Mouse (Mus musculus): ENCODE measurements around the gene Btbd3. TPM values are rescaled to one million over a fixed set of nuclear protein-coding genes. Genes with fewer than 3 reads are reported as not detected.

Gene Btbd3
- polyA plus RNA-seq, 1 experiment from 2014 or later = 19.6 TPM

GRCm38 (mm10) chr2:138388591-138388990 is 132.2 kb downstream of the Btbd3 start:
- no peak for DNase-seq (ENCODE audit: low spot score)
- ATAC-seq (ENCODE audit: insufficient read depth, low FRiP score, low TSS enrichment) = no peak
- Histone ChIP-seq H3K36me3 (ENCODE audit: control insufficient read depth, insufficient read depth, low read length) (no peaks in the 10 kb centered on the region), H3K4me2 (ENCODE audit: low read depth) (no peak overlapping the region), H3K27me3 (ENCODE audit: control insufficient read depth, insufficient read depth, low read length) (no peaks in the 10 kb centered on the region), H3K9me3 (ENCODE audit: control insufficient read depth, low read length) (no peaks in the 10 kb centered on the region), H3K9ac (ENCODE audit: low read length) (no peak overlapping the region), H3K4me1 (ENCODE audit: control insufficient read depth, insufficient read depth, low read length) (no peaks in the 10 kb centered on the region), H3K4me3 (ENCODE audit: low read depth, low read length) (no peak overlapping the region), H3K27ac (ENCODE audit: low read depth, low read length) (no peak overlapping the region)
- WGBS = 76% methylated on average over 1 of the region's 1 CpGs

GRCm38 (mm10) chr2:138403046-138403445 is 146.7 kb downstream of the Btbd3 start:
- DNase-seq (ENCODE audit: low spot score) (no peak), ATAC-seq (ENCODE audit: insufficient read depth, low FRiP score, low TSS enrichment) (no peak)
- no peaks in the 10 kb centered on the region for H3K36me3 ChIP-seq (ENCODE audit: control insufficient read depth, insufficient read depth, low read length)
- WGBS = 75% methylated on average over 5 of the region's 5 CpGs
- no peaks in the 10 kb centered on the region for H3K9me3 ChIP-seq (ENCODE audit: control insufficient read depth, low read length)
- no peaks in the 10 kb centered on the region; the same call in 1 of the 2 replicates for H3K4me1 ChIP-seq (ENCODE audit: control insufficient read depth, insufficient read depth, low read length)
- H3K9ac ChIP-seq (ENCODE audit: low read length) = no peak overlapping the region
- H3K4me3 ChIP-seq (ENCODE audit: low read depth, low read length) = no peak overlapping the region
- H3K4me2 ChIP-seq (ENCODE audit: low read depth) = no peak overlapping the region
- H3K27me3 ChIP-seq (ENCODE audit: control insufficient read depth, insufficient read depth, low read length) = no peaks in the 10 kb centered on the region
- H3K27ac ChIP-seq (ENCODE audit: low read depth, low read length) = no peak overlapping the region

GRCm38 (mm10) chr2:138405753-138406528 is 149.6 kb downstream of the Btbd3 start:
- 6% methylated on average over 4 of the region's 4 CpGs for WGBS
- no peaks in the 10 kb centered on the region for H3K9me3 ChIP-seq (ENCODE audit: control insufficient read depth, low read length)
- ATAC-seq (ENCODE audit: insufficient read depth, low FRiP score, low TSS enrichment) (peak; percentile 93), DNase-seq (ENCODE audit: low spot score) (peak; percentile 49)
- no peak overlapping the region for H3K9ac ChIP-seq (ENCODE audit: low read length)
- H3K27ac ChIP-seq (ENCODE audit: low read depth, low read length) = no peak overlapping the region
- no peaks in the 10 kb centered on the region for H3K36me3 ChIP-seq (ENCODE audit: control insufficient read depth, insufficient read depth, low read length)
- H3K4me2 ChIP-seq (ENCODE audit: low read depth) = no peak overlapping the region
- H3K4me3 ChIP-seq (ENCODE audit: low read depth, low read length) = no peak overlapping the region
- H3K27me3 ChIP-seq (ENCODE audit: control insufficient read depth, insufficient read depth, low read length) = no peaks in the 10 kb centered on the region
- H3K4me1 ChIP-seq (ENCODE audit: control insufficient read depth, insufficient read depth, low read length) = no peaks in the 10 kb centered on the region; the same call in 1 of the 2 replicates

GRCm38 (mm10) chr2:138406703-138407102 is 150.3 kb downstream of the Btbd3 start:
- DNase-seq (ENCODE audit: low spot score) (no peak), ATAC-seq (ENCODE audit: insufficient read depth, low FRiP score, low TSS enrichment) (peak; percentile 42; the same call in 1 of the 2 replicates)
- Histone ChIP-seq H3K4me3 (ENCODE audit: low read depth, low read length) (no peak overlapping the region), H3K27me3 (ENCODE audit: control insufficient read depth, insufficient read depth, low read length) (no peaks in the 10 kb centered on the region), H3K9ac (ENCODE audit: low read length) (no peak overlapping the region), H3K9me3 (ENCODE audit: control insufficient read depth, low read length) (no peaks in the 10 kb centered on the region), H3K4me1 (ENCODE audit: control insufficient read depth, insufficient read depth, low read length) (no peaks in the 10 kb centered on the region; the same call in 1 of the 2 replicates), H3K27ac (ENCODE audit: low read depth, low read length) (no peak overlapping the region), H3K4me2 (ENCODE audit: low read depth) (no peak overlapping the region), H3K36me3 (ENCODE audit: control insufficient read depth, insufficient read depth, low read length) (no peaks in the 10 kb centered on the region)

- H3K9me3 ChIP-seq (ENCODE audit: control insufficient read depth, low read length) = no peaks in the 10 kb centered on the region
- H3K36me3 ChIP-seq (ENCODE audit: control insufficient read depth, insufficient read depth, low read length) = no peaks in the 10 kb centered on the region
- H3K27ac ChIP-seq (ENCODE audit: low read depth, low read length) = no peak overlapping the region
- no peak overlapping the region for H3K9ac ChIP-seq (ENCODE audit: low read length)
- no peaks in the 10 kb centered on the region for H3K4me1 ChIP-seq (ENCODE audit: control insufficient read depth, insufficient read depth, low read length)
- H3K27me3 ChIP-seq (ENCODE audit: control insufficient read depth, insufficient read depth, low read length) = no peaks in the 10 kb centered on the region
- 62% methylated on average over 5 of the region's 5 CpGs for WGBS
- no peak overlapping the region for H3K4me2 ChIP-seq (ENCODE audit: low read depth)
- DNase-seq (ENCODE audit: low spot score) (no peak), ATAC-seq (ENCODE audit: insufficient read depth, low FRiP score, low TSS enrichment) (no peak)
- no peak overlapping the region for H3K4me3 ChIP-seq (ENCODE audit: low read depth, low read length)
These were observed 156.2 kb downstream of the Btbd3 start for GRCm38 (mm10) chr2:138412537-138412936.

GRCm38 (mm10) chr2:138422321-138422720 is 166.0 kb downstream of the Btbd3 start:
- ATAC-seq (ENCODE audit: insufficient read depth, low FRiP score, low TSS enrichment) (no peak), DNase-seq (ENCODE audit: low spot score) (no peak)
- Histone ChIP-seq H3K4me1 (ENCODE audit: control insufficient read depth, insufficient read depth, low read length) (no peaks in the 10 kb centered on the region), H3K9me3 (ENCODE audit: control insufficient read depth, low read length) (no peaks in the 10 kb centered on the region), H3K27ac (ENCODE audit: low read depth, low read length) (no peak overlapping the region), H3K36me3 (ENCODE audit: control insufficient read depth, insufficient read depth, low read length) (no peaks in the 10 kb centered on the region), H3K27me3 (ENCODE audit: control insufficient read depth, insufficient read depth, low read length) (no peaks in the 10 kb centered on the region), H3K9ac (ENCODE audit: low read length) (no peak overlapping the region), H3K4me3 (ENCODE audit: low read depth, low read length) (no peak overlapping the region), H3K4me2 (ENCODE audit: low read depth) (no peak overlapping the region)
- 73% methylated on average over 2 of the region's 2 CpGs for WGBS

- no peaks in the 10 kb centered on the region for H3K27me3 ChIP-seq (ENCODE audit: control insufficient read depth, insufficient read depth, low read length)
- WGBS = 30% methylated on average over 2 of the region's 2 CpGs
- ATAC-seq (ENCODE audit: insufficient read depth, low FRiP score, low TSS enrichment) = no peak
- H3K9me3 ChIP-seq (ENCODE audit: control insufficient read depth, low read length) = no peaks in the 10 kb centered on the region
- no peak overlapping the region for H3K27ac ChIP-seq (ENCODE audit: low read depth, low read length)
- no peak for DNase-seq (ENCODE audit: low spot score)
- H3K4me1 ChIP-seq (ENCODE audit: control insufficient read depth, insufficient read depth, low read length) = no peaks in the 10 kb centered on the region
- no peaks in the 10 kb centered on the region for H3K36me3 ChIP-seq (ENCODE audit: control insufficient read depth, insufficient read depth, low read length)
- no peak overlapping the region for H3K9ac ChIP-seq (ENCODE audit: low read length)
- H3K4me3 ChIP-seq (ENCODE audit: low read depth, low read length) = no peak overlapping the region
- H3K4me2 ChIP-seq (ENCODE audit: low read depth) = no peak overlapping the region
These were observed 175.6 kb downstream of the Btbd3 start for GRCm38 (mm10) chr2:138431991-138432390.

GRCm38 (mm10) chr2:138446466-138446865 is 190.1 kb downstream of the Btbd3 start:
- 54% methylated on average over 3 of the region's 3 CpGs for WGBS
- ATAC-seq (ENCODE audit: insufficient read depth, low FRiP score, low TSS enrichment) = no peak
- no peak overlapping the region for H3K4me2 ChIP-seq (ENCODE audit: low read depth)
- H3K27ac ChIP-seq (ENCODE audit: low read depth, low read length) = no peak overlapping the region
- no peak overlapping the region for H3K4me3 ChIP-seq (ENCODE audit: low read depth, low read length)
- H3K9ac ChIP-seq (ENCODE audit: low read length) = no peak overlapping the region
- no peaks in the 10 kb centered on the region for H3K36me3 ChIP-seq (ENCODE audit: control insufficient read depth, insufficient read depth, low read length)
- DNase-seq (ENCODE audit: low spot score) = no peak
- H3K27me3 ChIP-seq (ENCODE audit: control insufficient read depth, insufficient read depth, low read length) = no peaks in the 10 kb centered on the region
- no peaks in the 10 kb centered on the region for H3K4me1 ChIP-seq (ENCODE audit: control insufficient read depth, insufficient read depth, low read length)
- no peaks in the 10 kb centered on the region for H3K9me3 ChIP-seq (ENCODE audit: control insufficient read depth, low read length)

- Histone ChIP-seq H3K4me1 (ENCODE audit: control insufficient read depth, insufficient read depth, low read length) (no peaks in the 10 kb centered on the region), H3K9ac (ENCODE audit: low read length) (no peak overlapping the region), H3K27ac (ENCODE audit: low read depth, low read length) (no peak overlapping the region), H3K9me3 (ENCODE audit: control insufficient read depth, low read length) (no peaks in the 10 kb centered on the region), H3K27me3 (ENCODE audit: control insufficient read depth, insufficient read depth, low read length) (no peaks in the 10 kb centered on the region), H3K4me3 (ENCODE audit: low read depth, low read length) (no peak overlapping the region), H3K4me2 (ENCODE audit: low read depth) (no peak overlapping the region), H3K36me3 (ENCODE audit: control insufficient read depth, insufficient read depth, low read length) (no peaks in the 10 kb centered on the region)
- WGBS = 85% methylated on average over 7 of the region's 7 CpGs
- ATAC-seq (ENCODE audit: insufficient read depth, low FRiP score, low TSS enrichment) (no peak), DNase-seq (ENCODE audit: low spot score) (no peak)
These were observed 190.6 kb downstream of the Btbd3 start for GRCm38 (mm10) chr2:138446943-138447342.
